ENCODE assay signal across 15 mouse cellular contexts in genomic region chr14:23942103-23942502, GRCm38 (mm10).
DNase-seq lines count a peak whose midpoint lies in the region; TF ChIP-seq lines count a peak whose summit lies in the region.
"Had no signal": no experiment of that assay in that cellular context is flagged by ENCODE, and none has a peak within 500 bp of the region (broad histone marks: within the 10 kb centered on the region; RNA-seq: fewer than 3 reads in every experiment).

No protein-coding gene starts in this region.

- H3K9me3 ChIP-seq in heart, embryonic 10.5 days = no peaks in the 10 kb centered on the region
- H3K9me3 ChIP-seq: hindbrain, embryonic 15.5 days; lung, embryonic 15.5 days had no signal

- no peaks in the 10 kb centered on the region for H3K27me3 ChIP-seq in heart, adult 2 months (ENCODE audit: control insufficient read depth, insufficient read depth, low read length)
- no peaks in the 10 kb centered on the region for H3K27me3 ChIP-seq in heart, embryonic 10.5 days (ENCODE audit: insufficient read depth, poor library complexity, severe bottlenecking)
- H3K27me3 ChIP-seq: hindbrain, embryonic 15.5 days; lung, embryonic 15.5 days had no signal

- no peak overlapping the region for H3K9ac ChIP-seq in heart, adult 2 months (ENCODE audit: low read depth, low read length)
- H3K9ac ChIP-seq: hindbrain, embryonic 15.5 days; lung, embryonic 15.5 days had no signal

- H3K4me3 ChIP-seq in heart, adult 2 months = no peak overlapping the region
- H3K4me3 ChIP-seq in heart, embryonic 10.5 days = no peak overlapping the region
- H3K4me3 ChIP-seq: hindbrain, embryonic 15.5 days; lung, embryonic 15.5 days had no signal

- TF ChIP-seq POLR2A in heart, adult 2 months (IDR thresholded peaks at IDR 0.05; ENCODE audit: insufficient read depth, low read depth, low read length) = no peak

- TF ChIP-seq EP300 in heart, adult 2 months (IDR thresholded peaks at IDR 0.05; ENCODE audit: insufficient read depth, low read depth, low read length) = no peak

- 55% methylated on average over 8 of the region's 8 CpGs for WGBS in heart, adult 2 months
- WGBS in heart, embryonic 10.5 days = 79% methylated on average over 8 of the region's 8 CpGs

- no peaks in the 10 kb centered on the region; the same call in 1 of the 2 replicates for H3K4me1 ChIP-seq in heart, adult 2 months (ENCODE audit: control insufficient read depth, insufficient read depth, low read length)
- 0 out of 2 replicates have a peak, but pooled peaks cover 6% of the 10 kb centered on the region for H3K4me1 ChIP-seq in heart, embryonic 10.5 days
- H3K4me1 ChIP-seq: hindbrain, embryonic 15.5 days; lung, embryonic 15.5 days had no signal

- no peaks in the 10 kb centered on the region for H3K36me3 ChIP-seq in heart, adult 2 months (ENCODE audit: control insufficient read depth, insufficient read depth, low read length)
- H3K36me3 ChIP-seq in heart, embryonic 10.5 days = no peaks in the 10 kb centered on the region
- H3K36me3 ChIP-seq: hindbrain, embryonic 15.5 days; lung, embryonic 15.5 days had no signal

- no peaks in the 10 kb centered on the region for H3K79me2 ChIP-seq in heart, adult 2 months (replicated peaks; ENCODE audit: control insufficient read depth, insufficient read depth, low read length)

- intact Hi-C loops in heart, adult 2 months (cut with DNase I) = no loop called here
- intact Hi-C loops in heart, postnatal 14 days (cut with DNase I) = no loop called here

- TF ChIP-seq CTCF in heart, adult 2 months (IDR thresholded peaks at IDR 0.05) = no peak

- peak; percentile 45 to 50 for DNase-seq in heart, adult 2 months
- no peak for DNase-seq in heart, embryonic 10.5 days (ENCODE audit: low spot score)
- DNase-seq in adrenal gland, adult 8-10 months = peak; percentile 88
- peak; percentile 60 to 78 for DNase-seq in gastrocnemius, adult 8-10 months (ENCODE audit: low spot score in 2 of 2)
- peak; percentile 32 to 51 for DNase-seq in heart, postnatal 14 days
- no peak for DNase-seq in layer of hippocampus, postnatal 10 days (ENCODE audit: low spot score in 2 of 2)
- no peak for DNase-seq in c-Kit-positive CD71-positive TER-119-positive erythroid progenitor cells, embryonic 14.5 days (ENCODE audit: low spot score)
- no peak for DNase-seq in cerebellum, adult 9-11 months
- DNase-seq: cerebellum, postnatal 14 days; kidney, postnatal 25 days; layer of hippocampus, adult 9-11 months; retina, postnatal 1 day; thymus, postnatal 4 days had no signal

- H3K27ac ChIP-seq in heart, adult 2 months = no peak overlapping the region
- no peak overlapping the region for H3K27ac ChIP-seq in heart, embryonic 10.5 days
- H3K27ac ChIP-seq: hindbrain, embryonic 15.5 days; lung, embryonic 15.5 days had no signal

Comparison
In these comparisons a context has a peak if more than half of its experiments do, and no peak if none do; other contexts are left out.
1. DNase-seq: peak in heart, adult 2 months (2 of 2), adrenal gland, adult 8-10 months (single experiment), gastrocnemius, adult 8-10 months (2 of 2) and heart, postnatal 14 days (2 of 2); none in heart, embryonic 10.5 days (single experiment), layer of hippocampus, postnatal 10 days (0 of 2), c-Kit-positive CD71-positive TER-119-positive erythroid progenitor cells, embryonic 14.5 days (single experiment) and cerebellum, adult 9-11 months (single experiment).